Mouse (Mus musculus) forebrain, embryonic 14.5 days (tissue): Measurements from ENCODE around the gene Sgcd. TPM values are rescaled to one million over a fixed set of nuclear protein-coding genes. Genes with fewer than 3 reads are reported as not detected.

ENCODE experiments used
- ATAC-seq: fragments of 200-750 bp; cut with Nextera tagmentation; 2 replicates; pipeline ENCODE4 v1.8.0; 2017; ENCODE audit warnings: mild to moderate bottlenecking, moderate library complexity
- DNase-seq: peaks from one replicate; pipeline ENCODE4 v3.0.0-alpha.2; 2015; ENCODE audit warnings: low spot score
- H3K27ac ChIP-seq: fragments of 300-500 bp; sonication (generic); 2 replicates; pipeline ENCODE4 v1.5.1; 2014; ENCODE audit warnings: low read depth, mild to moderate bottlenecking, control low read depth, low read length, moderate library complexity
- H3K27me3 ChIP-seq: fragments of 300-500 bp; sonication (generic); replicated peaks from 2 replicates; pipeline ENCODE4 v1.6.1; 2014; ENCODE audit warnings: low read length, control low read depth, mixed read lengths; ENCODE audit not compliant: control insufficient read depth, insufficient read depth
- H3K36me3 ChIP-seq: fragments of 300-500 bp; sonication (generic); 2 replicates; pipeline ENCODE4 v1.6.1; 2014; ENCODE audit warnings: low read length, control low read depth; ENCODE audit not compliant: control insufficient read depth, insufficient read depth
- H3K4me1 ChIP-seq: fragments of 300-500 bp; sonication (generic); 2 replicates; pipeline ENCODE4 v1.6.1; 2014; ENCODE audit warnings: antibody characterized with exemption, low read length, control low read depth; ENCODE audit not compliant: control insufficient read depth, insufficient read depth
- H3K4me2 ChIP-seq: fragments of 300-500 bp; sonication (generic); 2 replicates; pipeline ENCODE4 v1.6.1; 2014; ENCODE audit warnings: mild to moderate bottlenecking, control low read depth, low read length
- H3K4me3 ChIP-seq: fragments of 300-500 bp; sonication (generic); 2 replicates; pipeline ENCODE4 v1.5.1; 2014; ENCODE audit warnings: low read depth, low read length, control low read depth
- H3K9ac ChIP-seq: fragments of 300-500 bp; sonication (generic); 2 replicates; pipeline ENCODE4 v1.6.1; 2014; ENCODE audit warnings: mild to moderate bottlenecking, low read length, control low read depth, moderate library complexity
- H3K9me3 ChIP-seq: fragments of 300-500 bp; sonication (generic); replicated peaks from 2 replicates; pipeline ENCODE4 v1.6.1; 2016; ENCODE audit warnings: low read length, control low read depth, mixed read lengths; ENCODE audit not compliant: control insufficient read depth
- WGBS: fragments of 180-500 bp; shearing (Covaris S2); extraction: QIAGEN DNeasy Blood & Tissue Kit; methylation state at CpG from one replicate; pipeline ENCODE4 v1.1.7; 2014; 5-methylcytosine and 5-hydroxymethylcytosine counted together
- polyA plus RNA-seq: library from polyadenylated mRNA; unstranded; fragments of >200 nt; fragmentation: Nextera tagmentation; extraction: Ambion mirVana; gene quantifications from 2 replicates; pipeline ENCODE4 v1.2.1, GENCODE M21; 2014

Gene Sgcd
- polyA plus RNA-seq, 1 experiment from 2014 or later: 0.91 TPM

DNA sequence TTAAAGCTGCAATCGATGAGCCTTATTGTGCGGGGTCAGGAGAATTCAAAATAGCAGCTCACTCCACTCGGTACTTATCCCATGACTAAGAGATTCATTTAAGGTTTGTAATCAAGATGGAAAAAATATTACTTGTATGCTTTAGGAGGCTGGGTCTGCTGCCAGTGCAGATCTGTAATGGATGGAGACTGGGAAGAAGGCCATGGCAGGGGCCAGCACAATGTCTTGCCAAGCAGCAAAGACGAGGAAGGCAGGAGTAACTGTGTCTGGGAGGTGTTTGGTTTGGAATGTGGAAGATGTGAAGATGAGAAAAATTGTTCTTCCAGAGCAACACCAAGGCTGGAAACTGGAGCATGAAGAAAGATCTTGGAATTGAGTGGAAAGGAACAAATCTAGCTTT lies 36.4 kb downstream of the Sgcd start:
- no peak overlapping the region for H3K4me2 ChIP-seq
- ATAC-seq (no peak), DNase-seq (no peak)
- no peak overlapping the region for H3K27ac ChIP-seq
- H3K4me3 ChIP-seq: no peak overlapping the region
- no peaks in the 10 kb centered on the region for H3K27me3 ChIP-seq
- H3K9ac ChIP-seq: no peak overlapping the region
- H3K36me3 ChIP-seq: no peaks in the 10 kb centered on the region
- H3K9me3 ChIP-seq: no peaks in the 10 kb centered on the region
- 88% methylated on average over 4 of the region's 4 CpGs for WGBS
- no peaks in the 10 kb centered on the region for H3K4me1 ChIP-seq

DNA sequence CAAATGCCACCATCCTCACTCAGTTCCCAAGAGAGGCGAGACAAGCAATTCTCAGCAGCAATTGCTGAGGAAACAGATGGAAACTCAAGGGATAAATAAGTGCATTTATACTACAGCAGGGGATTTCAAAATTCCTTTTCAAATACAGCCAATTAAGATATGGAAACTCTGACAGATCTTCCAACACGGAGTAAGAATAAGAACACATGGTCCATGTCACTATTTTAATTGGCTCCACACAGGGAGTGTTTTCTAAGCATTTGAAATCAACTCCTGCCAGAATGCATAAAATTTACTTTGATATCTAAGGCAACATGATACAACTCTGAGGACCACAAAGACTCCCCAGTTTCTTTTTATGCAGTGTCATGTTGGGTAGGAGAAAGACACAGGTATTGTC lies 49.0 kb downstream of the Sgcd start:
- no peak for ATAC-seq
- WGBS: 53% methylated on average over 2 of the region's 2 CpGs

DNA sequence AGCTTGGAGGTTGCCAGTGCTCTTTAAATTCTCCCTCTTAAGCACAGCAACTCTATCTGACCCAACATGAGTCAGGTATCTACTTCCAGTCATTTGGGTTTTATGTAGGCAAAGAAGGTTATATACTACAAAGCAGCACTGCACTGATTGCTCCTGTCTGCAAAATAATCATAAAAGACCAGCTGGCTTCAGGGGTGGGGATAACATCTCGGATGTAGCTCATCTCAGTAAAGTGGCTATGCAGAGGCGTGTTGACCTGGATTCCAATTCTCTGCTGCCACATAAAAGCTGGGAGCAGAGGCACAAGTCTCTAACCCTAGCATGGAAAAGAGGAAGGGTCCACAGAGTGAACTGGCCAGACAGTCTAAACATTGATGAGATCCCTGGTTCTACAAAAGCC lies 71.2 kb downstream of the Sgcd start:
- Histone ChIP-seq H3K4me1 (no peaks in the 10 kb centered on the region), H3K9ac (no peak overlapping the region), H3K36me3 (no peaks in the 10 kb centered on the region), H3K4me2 (no peak overlapping the region), H3K27me3 (no peaks in the 10 kb centered on the region), H3K9me3 (no peaks in the 10 kb centered on the region), H3K4me3 (no peak overlapping the region), H3K27ac (no peak overlapping the region)
- WGBS: 80% methylated on average over 2 of the region's 2 CpGs
- DNase-seq (no peak), ATAC-seq (no peak)

More for the DNA sequence above, 49.0 kb downstream of the Sgcd start:
- no peaks in the 10 kb centered on the region for H3K9me3 ChIP-seq
- no peaks in the 10 kb centered on the region for H3K4me1 ChIP-seq
- H3K27ac ChIP-seq: no peak overlapping the region
- no peak overlapping the region for H3K4me2 ChIP-seq
- peak; percentile 44 for DNase-seq
- no peaks in the 10 kb centered on the region for H3K27me3 ChIP-seq
- H3K9ac ChIP-seq: no peak overlapping the region
- no peak overlapping the region for H3K4me3 ChIP-seq
- H3K36me3 ChIP-seq: no peaks in the 10 kb centered on the region

DNA sequence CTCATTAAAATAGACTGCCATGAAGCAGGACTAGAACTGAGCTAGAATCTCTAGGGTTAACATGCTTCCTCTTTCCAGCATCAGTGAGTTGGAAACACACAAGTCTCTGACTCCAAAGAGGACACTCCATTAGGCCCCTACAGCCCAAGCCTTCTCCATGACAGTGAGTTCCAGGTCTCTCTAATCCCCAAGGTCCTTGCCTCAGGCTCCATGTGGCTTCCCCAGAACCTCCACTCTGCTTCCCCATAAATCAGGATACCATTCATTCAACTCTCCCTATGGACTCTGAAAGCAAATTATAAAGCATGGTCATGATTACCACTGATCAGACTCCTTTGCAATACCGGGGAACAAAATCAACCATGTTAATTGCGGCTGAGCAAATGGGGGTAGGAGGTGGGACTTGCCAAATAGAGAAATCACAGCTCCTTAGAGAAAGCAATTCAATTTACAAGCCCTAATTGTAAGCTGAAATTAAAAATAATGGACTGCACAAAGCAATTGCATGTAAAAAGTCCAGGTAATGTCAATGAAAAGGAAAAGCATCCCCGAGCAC lies 97.1 kb downstream of the Sgcd start:
- H3K9me3 ChIP-seq: no peaks in the 10 kb centered on the region
- no peak overlapping the region for H3K4me3 ChIP-seq
- no peaks in the 10 kb centered on the region for H3K27me3 ChIP-seq
- no peak overlapping the region for H3K4me2 ChIP-seq
- no peak overlapping the region for H3K9ac ChIP-seq
- WGBS: 35% methylated on average over 3 of the region's 3 CpGs
- peak; percentile 16 for DNase-seq
- no peak overlapping the region for H3K27ac ChIP-seq
- ATAC-seq: no peak
- no peaks in the 10 kb centered on the region for H3K36me3 ChIP-seq
- peaks cover 3% of the 10 kb centered on the region; the same call in 1 of the 2 replicates for H3K4me1 ChIP-seq

DNA sequence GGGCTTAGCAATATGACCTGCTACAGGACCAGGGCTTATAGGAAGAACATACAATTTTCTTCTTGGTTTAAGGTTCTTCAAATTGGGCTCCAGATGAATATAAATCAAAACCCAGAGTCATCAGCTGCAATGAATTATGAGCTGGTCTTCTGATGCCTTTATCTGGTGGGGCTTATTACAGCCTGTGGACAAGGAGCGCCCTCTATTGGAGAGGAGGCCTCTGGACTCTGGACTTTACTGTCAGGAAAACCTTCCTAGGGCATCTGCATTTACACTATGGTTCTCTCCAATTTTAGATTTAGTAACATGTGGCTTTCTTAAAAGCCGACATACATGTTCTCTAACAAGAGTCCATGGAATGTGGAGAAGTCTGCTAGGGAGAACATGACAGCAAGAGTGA lies 98.5 kb downstream of the Sgcd start:
- DNase-seq (peak; percentile 39), ATAC-seq (no peak)
- 56% methylated on average over 2 of the region's 2 CpGs for WGBS

DNA sequence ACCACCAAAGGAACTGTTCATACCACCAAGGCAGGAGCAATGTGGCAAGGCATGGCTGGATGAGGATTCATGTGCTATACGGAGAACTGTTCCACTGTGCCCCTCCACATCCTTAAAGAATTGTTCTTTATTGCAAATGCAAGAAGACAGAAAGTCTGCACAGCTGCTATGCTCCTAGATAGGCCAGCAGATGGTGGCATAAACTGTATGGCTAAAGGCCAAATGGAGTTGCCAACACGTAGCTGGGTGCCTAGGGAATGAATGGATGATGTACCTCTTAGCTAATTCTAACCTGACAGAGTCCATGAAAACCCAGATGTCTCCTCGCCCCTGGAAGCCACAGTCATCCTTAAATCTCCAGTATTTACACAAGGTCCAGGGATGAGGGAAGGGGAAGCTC lies 103.5 kb downstream of the Sgcd start:
- ATAC-seq (peak; percentile 84), DNase-seq (peak; percentile 76)
- H3K27ac ChIP-seq: no peak overlapping the region

More for the DNA sequence above, 98.5 kb downstream of the Sgcd start:
- H3K9ac ChIP-seq: no peak overlapping the region
- no peaks in the 10 kb centered on the region for H3K36me3 ChIP-seq
- H3K4me1 ChIP-seq: peaks cover 3% of the 10 kb centered on the region; the same call in 1 of the 2 replicates
- H3K27me3 ChIP-seq: no peaks in the 10 kb centered on the region
- no peaks in the 10 kb centered on the region for H3K9me3 ChIP-seq
- H3K4me3 ChIP-seq: no peak overlapping the region
- no peak overlapping the region for H3K27ac ChIP-seq
- H3K4me2 ChIP-seq: no peak overlapping the region

DNA sequence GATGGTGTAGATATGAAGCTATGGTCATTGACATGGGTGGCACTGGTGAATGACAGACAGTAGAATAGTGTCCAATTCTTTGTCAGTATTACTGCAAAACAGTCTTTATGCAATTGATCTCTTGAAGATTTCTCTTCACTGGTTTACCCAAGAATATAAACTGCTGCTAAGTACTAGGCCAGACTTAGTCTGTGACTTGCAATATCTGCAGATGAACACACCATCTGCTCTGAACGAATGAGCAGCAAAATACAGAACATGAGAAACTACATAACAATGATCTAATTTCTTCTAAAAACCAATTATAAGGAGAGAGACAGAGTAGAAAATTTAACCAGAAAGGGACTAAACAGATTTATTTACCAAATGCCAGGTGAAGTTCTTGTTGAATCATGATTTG lies 105.2 kb downstream of the Sgcd start:
- Histone ChIP-seq H3K27me3 (no peaks in the 10 kb centered on the region), H3K27ac (no peak overlapping the region), H3K4me1 (no peaks in the 10 kb centered on the region), H3K9ac (no peak overlapping the region), H3K9me3 (no peaks in the 10 kb centered on the region), H3K4me3 (no peak overlapping the region), H3K36me3 (no peaks in the 10 kb centered on the region), H3K4me2 (no peak overlapping the region)
- DNase-seq (peak; percentile 23), ATAC-seq (peak; percentile 50; the same call in 1 of the 2 replicates)
- 67% methylated on average over 1 of the region's 1 CpGs for WGBS

More for the DNA sequence above, 103.5 kb downstream of the Sgcd start:
- no peaks in the 10 kb centered on the region for H3K4me1 ChIP-seq
- no peaks in the 10 kb centered on the region for H3K27me3 ChIP-seq
- no peak overlapping the region for H3K4me3 ChIP-seq
- H3K4me2 ChIP-seq: no peak overlapping the region
- no peaks in the 10 kb centered on the region for H3K36me3 ChIP-seq
- 43% methylated on average over 3 of the region's 3 CpGs for WGBS
- H3K9me3 ChIP-seq: no peaks in the 10 kb centered on the region
- no peak overlapping the region for H3K9ac ChIP-seq

DNA sequence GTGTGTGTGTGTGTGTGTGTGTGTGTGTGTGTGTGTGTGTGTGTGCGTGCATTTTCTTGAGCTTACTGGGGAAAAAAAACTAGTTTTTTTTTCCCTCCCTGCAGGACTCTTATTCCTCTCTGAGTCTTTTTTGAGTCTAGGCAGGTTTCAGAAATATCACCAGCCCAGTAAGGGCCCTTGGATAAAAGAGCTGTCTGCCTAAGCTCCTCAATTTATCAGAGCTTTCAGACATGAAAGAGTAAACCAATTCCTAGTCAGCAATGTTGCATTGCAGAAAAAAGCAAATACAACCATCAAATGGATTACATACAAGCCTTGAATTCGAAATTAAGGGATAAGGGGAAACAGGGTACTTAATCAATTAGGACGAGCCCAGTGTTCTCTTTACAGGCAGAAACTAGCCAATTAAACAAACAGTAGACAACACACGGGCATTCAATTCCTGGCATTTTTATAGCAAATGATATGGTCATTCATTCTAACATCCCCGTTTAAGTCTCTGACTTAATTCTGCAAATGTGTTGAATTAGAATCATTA lies 112.1 kb downstream of the Sgcd start:
- no peak overlapping the region for H3K9ac ChIP-seq
- no peak overlapping the region for H3K27ac ChIP-seq
- H3K4me3 ChIP-seq: no peak overlapping the region
- H3K27me3 ChIP-seq: no peaks in the 10 kb centered on the region
- no peaks in the 10 kb centered on the region for H3K4me1 ChIP-seq
- ATAC-seq (peak; percentile 48; the same call in 1 of the 2 replicates), DNase-seq (peak; percentile 51)
- no peaks in the 10 kb centered on the region for H3K36me3 ChIP-seq
- no peaks in the 10 kb centered on the region for H3K9me3 ChIP-seq
- no peak overlapping the region for H3K4me2 ChIP-seq
- 6% methylated on average over 5 of the region's 5 CpGs for WGBS

DNA sequence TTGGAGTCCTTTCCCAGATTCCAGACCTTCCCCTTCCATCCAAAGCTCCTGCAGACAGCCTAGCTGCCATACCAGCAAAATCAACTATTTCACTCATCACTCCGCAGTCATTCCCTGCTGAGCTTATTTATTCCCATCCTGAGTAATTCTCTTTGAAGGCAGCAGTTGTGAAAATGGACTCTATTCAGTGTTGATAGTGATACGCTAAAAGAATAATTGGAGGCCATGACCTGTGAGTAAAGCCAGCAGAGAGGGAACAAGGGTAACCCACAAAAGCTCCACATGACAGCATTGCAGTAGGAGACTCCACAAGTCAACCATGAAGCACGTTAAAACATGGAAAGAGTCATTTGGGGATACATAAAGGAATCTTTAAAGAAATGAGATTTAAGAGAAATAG lies 142.9 kb downstream of the Sgcd start:
- Histone ChIP-seq H3K4me2 (no peak overlapping the region), H3K9ac (no peak overlapping the region), H3K9me3 (no peaks in the 10 kb centered on the region), H3K27ac (no peak overlapping the region), H3K4me1 (no peaks in the 10 kb centered on the region), H3K27me3 (no peaks in the 10 kb centered on the region), H3K4me3 (no peak overlapping the region), H3K36me3 (no peaks in the 10 kb centered on the region)
- peak; percentile 45 for DNase-seq
- 10% methylated on average over 3 of the region's 3 CpGs for WGBS
- no peak; the same call in 1 of the 2 replicates for ATAC-seq
